Mouse (Mus musculus): ENCODE results near the gene Phf6.
"Not testable (repeated sequence)": the region's sequence is repeated elsewhere in the genome, so short reads cannot be mapped to it uniquely, and the experiment has no call there.

Phf6 gene

GRCm38 (mm10) chrX:52981378-52981777 lies 69.3 kb downstream of the Phf6 start:
- DNase-seq = no peak

DNA sequence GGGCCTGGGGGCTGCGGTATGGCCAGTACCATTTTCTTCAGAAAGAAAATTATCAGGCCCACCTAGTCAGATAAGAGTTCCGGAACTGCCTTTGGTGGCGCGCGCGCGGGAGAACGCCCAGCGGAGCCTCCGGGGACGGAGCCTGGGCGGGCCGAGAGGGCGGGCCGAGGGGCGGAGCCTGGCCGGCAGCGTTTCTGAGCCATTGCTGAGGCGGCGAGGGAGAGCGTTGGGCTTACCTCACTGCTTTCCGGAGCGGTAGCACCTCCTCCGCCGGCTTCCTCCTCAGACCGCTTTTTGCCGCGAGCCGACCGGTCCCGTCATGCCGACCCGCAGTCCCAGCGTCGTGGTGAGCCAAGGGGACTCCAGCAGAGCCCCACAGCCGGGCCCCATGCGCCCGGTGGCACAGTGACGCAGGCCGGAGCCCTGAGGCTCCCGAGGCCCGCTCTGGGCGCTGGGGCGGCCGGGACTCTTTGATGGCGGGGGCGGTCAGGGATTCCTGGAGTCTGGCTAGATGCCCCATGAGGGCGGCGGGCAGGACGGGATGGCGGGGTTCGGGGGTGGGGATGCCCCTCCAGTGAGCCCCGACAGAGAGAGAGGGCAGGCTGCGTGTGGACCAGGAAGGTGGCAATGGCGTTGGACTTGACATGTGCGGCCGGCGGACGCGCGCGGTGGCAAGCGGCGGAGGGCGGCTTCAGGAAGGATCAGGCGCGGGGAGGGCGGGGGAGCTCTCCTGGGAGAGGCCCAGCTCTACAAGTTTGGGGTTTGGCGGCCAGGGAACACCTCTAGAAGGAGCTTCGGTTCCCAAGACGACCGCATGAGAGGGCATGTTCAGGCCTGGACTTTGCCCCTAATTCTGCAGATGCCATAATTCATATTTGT lies 76.1 kb downstream of the Phf6 start, which contains the start of gene Hprt:
Gene Hprt, plus strand, starts transcription at position 233 of the 879 bp plus-strand sequence.
- peak; percentile 80 to 89 for DNase-seq

DNA sequence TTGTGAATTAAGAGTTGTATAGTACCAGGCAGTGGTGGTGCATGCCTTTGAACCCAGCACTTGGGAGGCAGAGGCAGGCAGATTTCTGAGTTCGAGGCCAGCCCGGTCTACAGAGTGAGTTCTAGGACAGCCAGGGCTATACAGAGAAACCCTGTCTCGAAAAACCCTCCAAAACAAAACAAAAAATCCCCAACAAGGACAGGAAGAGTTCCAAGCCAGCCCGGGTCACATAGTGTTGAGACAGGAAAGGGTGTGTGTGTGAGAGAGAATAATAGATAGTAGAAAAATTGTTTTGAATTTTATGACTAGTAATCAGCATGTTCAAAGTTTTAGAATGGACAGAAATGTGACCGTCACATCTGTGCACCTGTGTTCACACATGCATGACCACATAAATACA lies 82.7 kb downstream of the Phf6 start:
- not testable (repeated sequence) for DNase-seq

DNA sequence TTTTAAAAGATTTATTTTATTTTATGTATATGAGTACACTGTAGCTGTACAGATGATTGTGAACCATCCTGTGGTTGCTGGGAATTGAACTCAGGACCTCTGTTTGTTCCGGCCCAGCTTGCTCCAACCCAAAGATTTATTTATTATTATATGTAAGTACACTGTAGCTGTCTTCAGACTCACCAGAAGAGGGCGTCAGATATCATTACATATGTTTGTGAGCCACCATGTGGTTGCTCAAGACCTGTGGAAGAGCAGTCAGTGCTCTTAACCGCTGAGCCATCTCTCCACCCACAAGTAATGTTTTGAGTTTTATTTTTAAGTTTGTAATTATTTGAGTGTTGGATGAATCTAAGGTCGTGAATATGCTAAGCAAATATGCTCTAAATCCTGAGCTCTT lies 92.8 kb downstream of the Phf6 start:
- DNase-seq = not testable (repeated sequence)

DNA sequence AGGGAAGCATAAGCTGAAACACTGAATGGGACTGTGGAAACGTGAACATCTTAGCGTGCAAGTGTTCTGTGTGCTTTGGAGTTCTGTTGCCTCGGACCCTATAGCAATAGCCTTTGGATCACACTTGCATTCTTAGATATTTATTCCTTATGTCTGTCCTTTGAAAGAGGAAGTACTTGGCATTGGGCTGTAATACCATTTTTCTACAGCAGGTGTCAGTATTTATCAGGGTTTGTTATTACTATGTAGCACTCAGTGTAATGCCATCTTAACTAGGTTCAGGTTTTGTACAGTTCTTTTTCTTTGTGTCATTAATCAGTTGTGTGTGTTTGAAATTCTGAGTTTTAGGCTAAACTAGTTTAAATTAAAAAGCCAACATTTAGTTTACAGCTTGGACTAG lies 94.0 kb downstream of the Phf6 start:
- DNase-seq = peak in 1 of 2 experiments; percentile 37
